Mouse (Mus musculus) layer of hippocampus, postnatal 25 days (tissue): ENCODE measurements around the gene Rnf166. TPM values are rescaled to one million over a fixed set of nuclear protein-coding genes. Genes with fewer than 3 reads are reported as not detected.

ENCODE experiments used
- DNase-seq, 2 experiments: peaks; one replicate each; pipeline ENCODE4 v3.0.0; 2022; ENCODE audit warnings: mixed read lengths in 2 of 2, low spot score in 1 of 2; ENCODE audit errors: extremely low spot score in 1 of 2
- total RNA-seq, 2 experiments: library from RNA; stranded (reverse); gene quantifications; 2 replicates each; pipeline ENCODE4 v1.2.3; 2021

Rnf166 gene
- total RNA-seq, result 10 to 100 TPM; 26.0 to 35.0 TPM

GRCm38 (mm10) chr8:122475580-122476320 is at the start of gene Rnf166, which contains the start of gene Ctu2:
Gene Rnf166 (minus strand): TSS chr8:122476064.
Gene Ctu2 (plus strand): TSS chr8:122476143.
- peak; percentile 94 to 97 for DNase-seq

DNA sequence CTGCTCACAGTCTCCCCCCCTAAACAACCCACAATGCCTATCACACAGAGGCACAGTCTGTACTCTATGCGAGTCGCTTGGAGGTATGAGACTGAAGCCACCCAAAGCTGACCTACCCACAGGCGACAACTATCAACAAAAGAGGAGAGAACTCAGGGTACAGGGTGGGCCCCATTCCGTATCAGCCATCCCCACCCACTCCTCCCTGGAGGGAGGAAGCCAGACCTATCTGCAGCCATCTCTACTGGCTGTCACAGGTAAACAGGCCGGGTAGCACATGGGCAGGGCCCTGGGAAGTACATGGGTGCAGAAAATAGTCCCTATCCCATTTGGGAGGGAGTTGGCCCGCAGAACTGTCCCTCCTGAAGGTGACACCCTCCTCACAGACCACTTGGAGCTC is 49.1 kb upstream of the Rnf166 start:
- DNase-seq, result no peak

DNA sequence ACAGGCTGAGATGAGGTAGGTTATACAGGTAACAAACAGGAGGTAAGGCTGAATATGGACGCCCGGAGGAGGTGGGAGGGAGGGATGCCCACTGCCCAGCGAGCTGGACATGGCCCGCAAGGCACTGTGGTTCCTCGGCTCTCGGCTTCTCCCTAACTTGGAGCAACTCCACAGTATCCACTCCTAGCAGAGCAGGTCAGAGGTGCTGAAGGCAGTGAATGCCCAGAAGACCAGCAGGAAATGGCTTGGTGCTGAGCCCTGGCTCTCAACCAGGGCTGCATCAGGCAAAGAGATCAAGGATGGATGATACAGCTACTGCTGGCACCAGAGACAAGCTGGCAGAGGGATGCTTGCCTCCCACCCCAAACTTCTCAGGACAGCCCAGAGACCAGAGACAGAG is 48.6 kb upstream of the Rnf166 start:
- DNase-seq, result no peak

DNA sequence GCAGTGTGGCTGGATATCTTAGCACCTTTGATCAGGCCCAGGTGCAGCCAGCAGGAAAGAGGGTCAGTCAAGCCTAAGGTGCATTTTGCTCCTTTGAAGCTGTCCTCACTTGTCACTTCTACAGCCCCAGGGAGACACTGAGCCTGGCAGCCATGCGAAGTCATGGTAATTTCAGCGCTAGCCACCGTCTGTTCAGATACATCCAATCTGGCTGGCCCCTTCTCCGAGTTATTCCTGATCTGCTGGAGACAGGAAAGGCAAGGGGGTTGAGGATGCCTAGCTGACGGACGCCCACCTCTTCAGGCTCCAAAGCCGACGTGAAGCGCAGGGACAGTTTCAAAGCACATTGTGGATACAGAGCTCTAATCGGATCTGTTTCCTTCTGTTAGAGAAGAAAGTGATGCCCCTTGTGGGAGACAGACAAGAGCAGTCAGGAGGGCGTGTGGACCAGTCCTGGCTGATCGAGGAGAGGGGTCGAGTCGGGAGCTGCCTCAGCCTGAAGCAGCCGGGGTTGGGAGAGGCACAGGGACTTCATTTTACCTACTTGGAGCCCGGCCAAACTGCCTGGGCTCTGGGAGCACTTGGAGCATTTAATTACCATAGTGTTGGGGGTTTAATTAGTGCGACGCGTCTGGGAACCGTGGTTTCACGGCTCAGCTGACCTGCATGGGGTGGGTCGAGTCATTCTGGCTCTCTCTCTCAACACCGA is 47.9 kb upstream of the Rnf166 start:
- DNase-seq, result no peak

DNA sequence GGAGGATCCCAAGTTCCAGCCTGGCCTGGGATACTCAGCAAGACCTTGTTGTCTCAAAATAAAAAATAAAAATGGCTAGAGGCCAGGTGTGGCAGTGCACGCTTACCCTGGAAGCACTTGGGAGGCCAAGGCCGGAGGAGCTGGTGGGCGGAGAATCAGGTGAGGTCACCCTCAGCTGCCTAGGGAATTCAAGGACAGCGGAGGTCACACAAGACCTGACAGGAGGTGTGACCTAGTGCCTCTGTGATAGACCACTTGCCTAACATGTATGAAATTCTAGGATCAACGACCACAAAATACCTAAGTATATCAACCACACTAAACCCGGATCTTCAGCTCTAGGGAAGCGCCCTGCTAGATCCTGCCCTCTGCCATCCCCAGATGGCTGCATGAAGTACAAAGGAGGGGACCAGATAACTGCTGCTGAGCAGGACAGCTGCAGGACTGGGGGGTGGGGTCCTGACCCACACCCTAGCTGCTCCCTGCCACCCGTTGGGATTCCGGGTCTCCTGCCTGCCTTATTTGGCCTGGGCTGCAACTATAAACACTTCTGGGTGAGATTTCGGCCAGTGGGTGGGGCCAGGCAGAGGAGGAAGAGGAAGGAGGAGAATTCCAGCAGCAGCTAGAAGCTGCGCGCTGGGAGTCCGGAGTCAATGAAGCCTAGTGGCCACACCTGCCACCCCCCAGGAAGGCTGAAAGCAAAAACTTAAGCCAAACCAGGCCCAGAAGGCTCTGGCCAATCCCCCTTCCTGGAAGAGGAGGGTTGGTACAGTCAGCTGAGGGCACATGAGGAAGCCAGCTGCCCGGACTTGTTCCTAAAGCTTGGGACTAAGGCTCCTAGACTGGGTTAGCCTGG is 47.2 kb upstream of the Rnf166 start:
- DNase-seq, result no peak

DNA sequence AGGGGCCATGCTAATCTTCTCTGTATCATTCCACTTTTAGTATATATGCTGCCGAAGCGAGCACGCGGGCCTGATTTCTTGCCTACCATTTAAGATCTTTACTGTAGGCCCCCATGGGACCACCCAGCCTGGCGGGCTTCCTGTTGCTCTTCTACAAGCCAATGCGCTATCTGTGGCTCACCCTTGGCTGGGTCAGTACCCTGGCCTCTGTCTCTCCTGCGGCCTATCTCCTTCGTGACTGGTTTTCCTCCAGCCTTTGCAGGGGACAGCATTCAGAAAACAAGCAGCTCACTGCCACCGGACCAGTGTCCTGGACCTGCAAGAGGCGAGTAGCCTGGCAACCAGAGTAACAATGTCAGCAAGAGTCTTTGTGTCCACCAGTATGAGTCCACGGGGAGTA is 44.7 kb upstream of the Rnf166 start:
- no peak for DNase-seq

DNA sequence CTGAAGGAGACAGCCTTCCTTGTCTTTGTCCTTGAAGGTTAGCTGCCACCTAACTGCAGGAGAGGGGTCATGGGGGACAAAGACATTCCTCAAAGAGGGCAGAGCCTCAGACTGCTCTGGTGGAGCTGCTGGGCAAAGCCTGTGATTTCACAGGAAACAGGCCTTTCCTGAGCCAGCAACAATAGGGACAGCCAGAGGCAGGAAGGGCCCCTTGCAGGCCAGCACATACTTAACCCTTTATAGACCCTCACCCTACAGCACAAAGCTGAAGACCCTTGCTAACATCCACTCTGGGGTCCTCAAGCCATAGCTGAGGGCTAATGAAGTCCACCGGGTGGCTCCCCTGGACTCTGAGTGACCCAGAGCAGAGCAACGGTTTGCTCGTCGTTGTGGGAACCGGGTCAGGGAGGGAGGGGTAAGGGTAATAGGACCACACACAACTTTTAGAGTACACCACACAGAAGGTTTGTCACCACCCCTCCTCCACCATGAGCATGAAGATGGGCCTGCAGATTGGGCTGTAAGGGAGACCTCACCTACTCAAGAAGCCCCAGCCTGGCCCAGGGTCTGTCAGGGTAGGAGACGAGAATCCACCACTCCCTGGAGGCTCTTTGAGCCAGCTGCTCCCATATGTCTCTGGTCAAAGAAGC is 41.8 kb upstream of the Rnf166 start:
- DNase-seq, result no peak

GRCm38 (mm10) chr8:122515699-122516098 is 39.8 kb upstream of the Rnf166 start:
- DNase-seq, result no peak

DNA sequence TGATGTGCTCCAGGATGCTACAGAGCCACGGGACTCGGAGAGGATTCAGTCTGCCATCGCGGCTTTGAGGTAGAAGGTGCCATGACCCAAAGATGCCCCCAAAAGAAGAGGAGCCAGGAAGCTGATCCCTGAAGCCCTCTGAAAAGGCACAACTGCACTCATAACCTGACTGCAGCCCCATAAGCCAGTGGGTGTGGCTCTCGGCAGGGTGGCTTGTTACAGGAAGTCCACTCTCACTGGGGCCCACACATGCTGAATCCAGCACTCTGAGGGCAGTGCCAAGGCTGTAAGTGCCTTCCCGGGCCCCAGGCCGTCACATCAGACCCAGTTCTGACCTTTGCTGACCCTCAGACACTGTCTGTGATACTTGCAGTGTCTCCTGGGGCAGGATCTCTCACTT is 36.5 kb upstream of the Rnf166 start:
- DNase-seq, result no peak

DNA sequence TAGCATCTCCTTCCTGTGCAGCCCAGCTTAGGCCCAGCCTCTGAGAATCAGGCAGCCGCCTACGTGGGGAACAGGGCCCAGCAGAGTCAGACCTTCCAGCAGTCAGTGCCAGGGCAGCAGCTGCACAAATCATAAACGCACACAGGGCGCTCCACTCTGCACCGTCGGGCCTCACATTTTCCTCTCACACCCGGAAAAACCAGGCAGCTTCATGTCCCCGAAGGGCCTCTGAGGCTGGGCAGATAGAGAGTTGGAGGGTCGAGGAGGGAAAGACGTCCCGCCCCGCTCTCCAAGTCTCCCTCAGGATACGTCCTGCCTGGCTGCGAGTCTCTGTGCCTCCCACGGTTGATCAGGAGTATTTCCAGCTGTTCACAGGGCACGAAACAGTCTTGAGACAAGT is 35.7 kb upstream of the Rnf166 start:
- no peak for DNase-seq

DNA sequence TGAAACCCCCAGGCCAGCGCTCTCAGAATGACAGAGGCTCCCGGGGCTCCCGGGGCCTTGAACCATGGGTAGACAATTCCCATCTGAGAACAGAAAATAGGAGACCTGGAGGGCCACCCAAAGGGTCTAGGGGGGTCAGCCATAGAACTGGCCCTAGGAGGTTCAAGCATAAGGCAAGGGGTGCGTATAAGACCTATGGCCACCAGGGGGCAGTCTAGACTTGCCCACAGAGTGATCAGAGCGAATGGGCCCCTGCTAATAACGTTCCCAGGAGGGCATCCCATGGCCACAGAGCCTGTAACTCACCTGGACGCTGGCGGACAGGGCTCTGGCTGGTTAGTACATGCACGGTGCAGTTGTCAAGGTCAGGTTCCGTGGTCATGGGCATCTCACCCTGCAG is 25.0 kb upstream of the Rnf166 start:
- peak; percentile 69 to 80 for DNase-seq

GRCm38 (mm10) chr8:122497912-122498311 is 22.0 kb upstream of the Rnf166 start:
- DNase-seq, result no peak

GRCm38 (mm10) chr8:122497016-122497734 is 21.3 kb upstream of the Rnf166 start:
- DNase-seq, result no peak

- DNase-seq, result peak in 1 of 2 experiments; percentile 19
These were observed 12.5 kb upstream of the Rnf166 start for GRCm38 (mm10) chr8:122488387-122488786.

DNA sequence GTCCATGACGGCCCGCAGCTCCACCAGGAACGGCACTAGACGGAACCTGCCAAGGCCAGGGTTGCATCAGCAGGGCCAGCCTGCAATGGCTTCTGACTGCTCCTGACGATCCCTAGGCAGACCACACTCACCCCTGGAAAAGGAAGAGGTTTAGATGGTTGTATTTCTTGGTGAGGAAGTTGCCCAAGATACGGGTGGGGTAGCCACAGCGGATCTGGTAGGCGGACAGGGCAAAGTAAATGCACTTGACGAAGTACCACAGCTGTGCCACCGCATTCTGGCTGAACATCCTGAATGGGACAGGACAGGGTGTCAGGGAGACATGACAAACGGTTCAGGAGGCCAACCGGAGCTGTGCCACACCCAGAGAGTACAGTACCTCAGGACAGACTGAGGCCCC is 9.0 kb upstream of the Rnf166 start:
- no peak for DNase-seq

GRCm38 (mm10) chr8:122483877-122484276 is 8.0 kb upstream of the Rnf166 start:
- no peak for DNase-seq

GRCm38 (mm10) chr8:122482448-122482847 is 6.6 kb upstream of the Rnf166 start:
- no peak for DNase-seq

GRCm38 (mm10) chr8:122474951-122475560 is 808 bp downstream of the Rnf166 start:
- DNase-seq, result peak in 1 of 2 experiments; percentile 16

DNA sequence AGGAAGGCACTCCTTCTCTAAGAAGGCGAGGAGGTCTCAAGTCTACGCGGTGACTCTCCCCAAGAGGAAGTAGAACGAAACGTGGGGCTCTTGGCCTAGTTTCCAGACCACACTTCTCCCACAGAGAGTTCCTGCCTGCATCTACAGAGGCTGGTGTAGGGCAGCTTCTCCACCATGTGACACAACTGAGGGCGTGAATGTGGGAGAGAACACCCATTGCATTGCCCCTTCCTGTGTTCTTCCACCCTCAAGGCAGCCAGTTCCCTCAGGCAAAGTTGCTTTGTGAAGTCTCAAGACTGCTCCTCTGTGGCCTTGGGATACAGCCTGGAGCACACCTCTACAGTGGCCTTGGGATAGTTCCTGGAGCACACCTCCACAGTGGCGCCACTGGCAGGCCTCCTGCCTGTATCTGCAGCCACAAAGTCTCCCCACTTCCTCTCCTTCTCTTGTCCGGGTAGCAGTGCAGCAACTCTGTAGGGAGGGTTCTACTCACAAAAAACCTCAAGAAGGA is 1.9 kb downstream of the Rnf166 start:
- no peak for DNase-seq
